Mouse (Mus musculus) neural tube, embryonic 13.5 days (tissue): Measurements from ENCODE around the gene Shd. TPM values are rescaled to one million over a fixed set of nuclear protein-coding genes. Genes with fewer than 3 reads are reported as not detected.
"Not testable (repeated sequence)": the region's sequence is repeated elsewhere in the genome, so short reads cannot be mapped to it uniquely, and the experiment has no call there.

ENCODE experiments used
- ATAC-seq: fragments of 200-750 bp; cut with Nextera tagmentation; 2 replicates; pipeline ENCODE4 v1.8.0; 2017; ENCODE audit warnings: low read depth, mild to moderate bottlenecking, moderate TSS enrichment, moderate library complexity
- H3K27ac ChIP-seq: fragments of 300-500 bp; sonication (generic); replicated peaks from 2 replicates; pipeline ENCODE4 v1.5.1; 2015; ENCODE audit warnings: moderate library complexity, mild to moderate bottlenecking, inconsistent platforms
- H3K27me3 ChIP-seq: fragments of 300-500 bp; sonication (generic); 2 replicates; pipeline ENCODE4 v1.6.1; 2015; ENCODE audit warnings: mild to moderate bottlenecking, inconsistent platforms
- H3K36me3 ChIP-seq: fragments of 300-500 bp; sonication (generic); 2 replicates; pipeline ENCODE4 v1.6.1; 2015; ENCODE audit warnings: mild to moderate bottlenecking, inconsistent platforms
- H3K4me1 ChIP-seq: fragments of 300-500 bp; sonication (generic); replicated peaks from 2 replicates; pipeline ENCODE4 v1.6.1; 2015; ENCODE audit warnings: inconsistent platforms
- H3K4me2 ChIP-seq: fragments of 300-500 bp; sonication (generic); 2 replicates; pipeline ENCODE4 v1.6.1; 2015; ENCODE audit warnings: inconsistent platforms, mild to moderate bottlenecking, moderate library complexity
- H3K4me3 ChIP-seq: fragments of 300-500 bp; sonication (generic); 2 replicates; pipeline ENCODE4 v1.5.1; 2015; ENCODE audit warnings: mild to moderate bottlenecking, inconsistent platforms
- H3K9ac ChIP-seq: fragments of 300-500 bp; sonication (generic); 2 replicates; pipeline ENCODE4 v1.6.1; 2015; ENCODE audit warnings: moderate library complexity, mild to moderate bottlenecking, inconsistent platforms
- H3K9me3 ChIP-seq: fragments of 300-500 bp; sonication (generic); 2 replicates; pipeline ENCODE4 v1.6.1; 2016; ENCODE audit warnings: inconsistent platforms
- WGBS: fragments of 180-500 bp; shearing (Covaris S2); methylation state at CpG from one replicate; pipeline ENCODE4 v1.1.7; 2015; 5-methylcytosine and 5-hydroxymethylcytosine counted together
- polyA plus RNA-seq: library from polyadenylated mRNA; unstranded; fragments of >200 nt; fragmentation: Nextera tagmentation; extraction: Ambion mirVana; gene quantifications from 2 replicates; pipeline ENCODE4 v1.2.1, GENCODE M21; 2015

Gene Shd
- polyA plus RNA-seq, result 150 and 161 TPM in 2 replicates

DNA sequence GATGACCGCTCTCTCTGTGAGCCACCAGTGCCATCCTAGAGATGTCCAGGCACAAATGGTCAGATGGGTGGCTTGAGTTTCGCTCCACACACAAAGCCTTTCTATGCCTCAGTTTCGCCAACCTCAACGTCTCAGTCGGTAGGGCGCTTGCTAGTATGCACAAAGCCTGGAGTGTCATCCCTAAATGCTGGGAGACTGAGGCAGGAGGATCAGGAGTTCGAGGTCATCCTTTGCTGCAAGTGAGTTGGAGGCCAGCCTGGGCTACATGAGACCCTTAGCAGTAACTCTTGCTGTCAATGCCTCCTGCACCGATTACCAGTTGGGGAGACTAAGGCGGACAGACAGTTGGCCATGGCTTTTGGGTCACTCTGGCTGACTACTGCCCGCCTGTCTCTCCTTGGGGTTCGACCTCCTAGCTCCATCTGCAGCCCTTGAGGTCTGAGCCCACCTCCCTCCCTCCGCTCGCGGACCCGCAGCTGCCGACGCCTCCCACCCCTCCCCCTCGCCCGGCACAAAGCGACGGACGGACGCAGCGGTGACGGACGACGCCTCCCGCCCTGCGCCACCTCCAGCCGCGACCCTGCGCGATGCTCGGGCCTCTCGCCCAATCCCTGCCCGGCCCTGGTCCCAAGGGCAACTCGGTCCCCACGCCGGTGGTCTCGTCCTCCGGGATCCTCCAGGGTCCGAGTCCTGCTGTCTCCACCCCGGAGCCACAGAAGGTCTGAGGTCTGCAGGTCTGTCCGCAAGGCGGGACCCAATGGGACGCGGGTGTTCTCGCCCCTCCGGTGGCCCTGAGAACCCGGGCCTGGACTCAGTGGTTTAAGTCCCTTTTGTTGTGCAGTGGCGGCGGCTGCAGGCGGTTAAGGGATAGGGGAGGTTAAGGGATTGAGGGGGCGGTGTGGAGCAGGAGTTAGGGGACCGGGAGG lies at the start of gene Shd:
Shd (plus strand) TSS at position 502 of the 926 bp plus-strand sequence.
- Histone ChIP-seq H3K4me1 (peaks cover 62% of the 10 kb centered on the region), H3K9me3 (no peaks in the 10 kb centered on the region), H3K27ac (peak within 1 kb of the TSS; percentile 93), H3K36me3 (peaks cover 52% of the 10 kb centered on the region), H3K9ac (peak within 1 kb of the TSS; percentile 96), H3K4me3 (peak within 1 kb of the TSS; percentile 69), H3K27me3 (no peaks in the 10 kb centered on the region), H3K4me2 (peak within 1 kb of the TSS; percentile 88)
- 7% methylated on average over 54 of the region's 55 CpGs for WGBS
- ATAC-seq, result peak; percentile 59

DNA sequence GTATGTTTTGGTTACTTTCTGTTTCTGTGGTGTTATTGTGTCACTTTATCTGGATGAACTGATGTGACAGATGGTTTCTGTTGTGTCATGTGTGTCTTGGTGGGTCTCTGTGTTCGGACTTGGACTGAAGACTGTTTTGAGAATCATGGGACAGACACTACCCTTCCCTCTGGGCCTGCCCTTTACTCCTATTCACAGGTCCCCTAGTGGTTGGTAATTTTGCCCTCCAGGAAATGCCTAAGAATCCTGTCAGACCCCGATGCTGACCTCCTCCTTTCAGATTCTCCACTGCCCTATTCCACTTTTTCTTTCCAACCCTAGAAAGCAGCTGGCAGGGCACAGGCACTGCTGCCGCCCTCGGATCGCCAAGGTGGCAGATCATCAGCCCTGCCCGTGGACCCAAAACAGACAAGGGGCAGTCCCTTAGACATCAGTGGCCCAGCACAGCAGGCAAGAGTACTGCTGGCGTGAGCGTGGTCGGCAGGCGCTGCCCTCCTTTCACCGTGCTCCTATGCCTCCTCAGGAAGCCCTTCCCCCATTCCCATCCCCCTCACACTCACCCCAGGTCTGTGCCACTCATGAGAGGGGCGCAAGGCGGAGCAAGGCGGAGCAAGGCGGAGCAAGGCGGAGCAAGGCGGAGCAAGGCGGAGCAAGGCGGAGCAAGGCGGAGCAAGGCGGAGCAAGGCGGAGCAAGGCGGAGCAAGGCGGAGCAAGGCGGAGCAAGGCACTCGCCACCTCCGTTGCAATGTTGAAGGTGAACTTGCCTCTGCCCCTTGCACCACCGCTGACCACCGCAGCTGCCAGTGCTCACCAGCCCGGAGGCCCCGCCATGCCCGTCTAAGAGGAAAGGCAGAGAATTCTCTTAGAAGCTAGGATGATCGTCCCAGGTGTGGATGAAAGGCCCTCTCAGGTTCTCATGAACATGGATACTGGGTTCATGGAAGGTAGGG lies 38.4 kb upstream of the Shd start:
- peak overlapping the region; percentile 83 for H3K9ac ChIP-seq
- peak overlapping the region; percentile 60 for H3K4me3 ChIP-seq
- H3K4me2 ChIP-seq, result peak overlapping the region; percentile 66
- H3K36me3 ChIP-seq, result no peaks in the 10 kb centered on the region
- peak; percentile 99 for ATAC-seq
- H3K27me3 ChIP-seq, result no peaks in the 10 kb centered on the region
- peaks cover 4% of the 10 kb centered on the region for H3K4me1 ChIP-seq
- peak overlapping the region; percentile 86 for H3K27ac ChIP-seq
- no peaks in the 10 kb centered on the region for H3K9me3 ChIP-seq
- WGBS, result 1% methylated on average over 33 of the region's 33 CpGs

DNA sequence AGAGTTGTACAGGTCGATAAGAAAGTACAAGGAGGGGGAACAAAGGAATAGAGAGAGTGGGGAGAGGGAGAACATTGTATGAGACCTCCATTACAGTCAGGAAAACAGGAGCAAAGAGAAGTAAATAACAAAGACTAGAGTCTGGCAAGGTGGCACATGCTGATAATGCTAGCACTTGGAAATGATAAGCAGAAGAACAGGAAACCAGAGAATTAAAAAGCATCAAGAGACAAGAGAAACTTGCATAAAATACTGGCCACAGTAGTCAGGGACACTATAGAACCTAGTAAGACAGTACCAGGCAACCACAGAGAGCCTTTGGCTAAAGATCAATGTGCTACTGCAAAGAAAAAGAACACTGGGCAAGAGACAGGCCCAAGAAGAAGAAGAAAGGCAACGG lies 37.6 kb upstream of the Shd start:
- Histone ChIP-seq H3K27ac (no peak overlapping the region), H3K36me3 (no peaks in the 10 kb centered on the region), H3K4me3 (peak overlapping the region; percentile 60), H3K9ac (peak overlapping the region; percentile 71; the same call in 1 of the 2 replicates), H3K27me3 (no peaks in the 10 kb centered on the region), H3K4me1 (peaks cover 4% of the 10 kb centered on the region), H3K9me3 (peaks cover 6% of the 10 kb centered on the region; the same call in 1 of the 2 replicates), H3K4me2 (peak overlapping the region; percentile 66)
- no peak for ATAC-seq
- WGBS, result 69% methylated on average over 2 of the region's 2 CpGs

DNA sequence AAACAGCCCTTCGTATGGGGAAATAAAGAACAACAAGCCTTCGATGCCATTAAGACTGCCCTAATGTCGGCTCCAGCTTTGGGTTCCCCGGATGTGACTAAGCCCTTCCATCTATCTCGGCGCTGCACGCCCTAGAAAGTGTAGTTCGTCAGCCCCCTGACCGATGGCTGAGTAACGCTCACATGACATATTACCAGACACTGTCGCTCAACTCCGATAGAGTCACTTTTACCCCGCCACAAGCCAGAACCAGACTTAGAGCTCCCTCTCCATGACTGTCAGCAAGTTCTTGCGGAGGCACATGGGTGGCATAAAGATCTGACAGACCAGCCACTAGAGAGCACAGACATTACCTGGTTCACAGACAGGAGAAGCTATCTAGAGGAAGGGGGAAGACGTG lies 37.1 kb upstream of the Shd start:
- 93% methylated on average over 15 of the region's 15 CpGs for WGBS
- H3K36me3 ChIP-seq, result peaks cover 3% of the 10 kb centered on the region; the same call in 1 of the 2 replicates
- H3K4me2 ChIP-seq, result no peak overlapping the region; the same call in 1 of the 2 replicates
- peaks cover 4% of the 10 kb centered on the region for H3K4me1 ChIP-seq
- no peak for ATAC-seq
- H3K9ac ChIP-seq, result no peak overlapping the region
- H3K9me3 ChIP-seq, result peaks cover 9% of the 10 kb centered on the region
- H3K4me3 ChIP-seq, result no peak overlapping the region
- H3K27me3 ChIP-seq, result no peaks in the 10 kb centered on the region
- no peak overlapping the region for H3K27ac ChIP-seq

DNA sequence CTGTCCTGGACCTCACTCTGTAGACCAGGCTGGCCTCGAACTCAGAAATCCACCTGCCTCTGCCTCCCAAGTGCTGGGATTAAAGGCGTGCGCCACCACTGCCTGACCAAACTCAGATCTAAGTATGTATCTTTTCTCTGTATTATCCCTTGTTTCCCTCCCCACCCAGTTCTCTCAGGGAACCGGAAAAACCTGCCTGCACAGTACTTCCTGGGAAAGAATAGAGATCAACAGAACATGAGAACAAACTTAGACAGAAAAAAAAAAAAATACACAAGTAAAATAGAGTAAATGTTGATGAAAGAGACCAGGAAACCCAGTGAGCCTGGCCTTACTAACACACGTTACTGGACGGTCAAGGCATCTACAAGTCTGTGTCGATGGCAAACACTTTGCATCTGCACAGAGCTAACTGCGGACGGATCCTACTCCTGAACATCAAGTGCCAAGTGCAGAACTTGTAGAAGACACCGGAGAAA lies 25.8 kb upstream of the Shd start:
- H3K27ac ChIP-seq, result peak overlapping the region; percentile 94
- H3K36me3 ChIP-seq, result peaks cover 12% of the 10 kb centered on the region
- ATAC-seq, H3K27me3 ChIP-seq, H3K9me3 ChIP-seq: not testable (repeated sequence)
- H3K4me1 ChIP-seq, result peaks cover 11% of the 10 kb centered on the region; the same call in 1 of the 2 replicates
- H3K9ac ChIP-seq, result peak overlapping the region; percentile 75
- H3K4me3 ChIP-seq, result peak overlapping the region; percentile 48
- H3K4me2 ChIP-seq, result peak overlapping the region; percentile 74
- 37% methylated on average over 10 of the region's 10 CpGs for WGBS

DNA sequence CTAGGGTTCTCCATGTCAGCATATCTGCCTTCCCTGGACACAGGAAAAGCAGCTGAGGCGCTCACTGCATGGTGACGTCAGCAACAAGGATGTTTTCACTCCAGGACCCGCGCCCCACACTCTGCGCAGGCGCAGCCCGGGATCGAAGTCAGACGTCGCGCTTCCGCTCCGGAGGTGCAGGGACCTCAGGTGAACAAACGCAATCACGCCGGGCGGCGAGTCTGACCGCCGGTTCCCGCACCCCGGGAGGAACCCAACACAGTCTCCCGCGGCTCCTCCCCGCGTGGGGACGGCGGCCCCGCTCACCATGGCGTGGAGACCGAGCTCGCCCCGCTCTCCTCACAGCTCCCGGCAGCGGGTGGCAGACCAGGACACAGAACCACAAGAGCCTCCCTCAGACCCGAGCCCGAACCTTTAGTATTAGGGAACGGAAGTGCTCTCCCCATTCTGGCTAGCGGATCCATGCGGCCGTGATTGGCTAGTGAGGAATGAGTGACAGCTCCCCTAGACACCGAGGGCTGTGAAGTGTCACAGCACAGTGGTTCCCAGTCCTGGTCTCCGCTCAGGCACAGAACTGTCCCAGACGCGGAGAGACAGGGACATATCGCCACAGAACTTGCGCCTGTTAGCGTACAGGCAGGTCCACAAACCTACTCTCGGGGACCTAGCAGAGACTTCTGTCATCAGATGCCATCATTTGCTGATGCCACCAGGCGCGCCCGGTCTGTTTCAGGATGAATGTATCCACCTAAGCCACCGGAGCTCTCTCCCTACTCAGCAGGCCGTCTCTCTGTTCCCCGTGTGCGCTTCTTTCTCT lies 25.2 kb upstream of the Shd start:
- Histone ChIP-seq H3K9ac (peak overlapping the region; percentile 75), H3K4me2 (peak overlapping the region; percentile 74), H3K27ac (peak overlapping the region; percentile 94), H3K4me1 (peaks cover 11% of the 10 kb centered on the region; the same call in 1 of the 2 replicates), H3K4me3 (peak overlapping the region; percentile 48)
- H3K9me3 ChIP-seq, H3K27me3 ChIP-seq, H3K36me3 ChIP-seq: not testable (repeated sequence)
- under 1% methylated on average over 56 of the region's 56 CpGs for WGBS
- peak; percentile 99 for ATAC-seq

DNA sequence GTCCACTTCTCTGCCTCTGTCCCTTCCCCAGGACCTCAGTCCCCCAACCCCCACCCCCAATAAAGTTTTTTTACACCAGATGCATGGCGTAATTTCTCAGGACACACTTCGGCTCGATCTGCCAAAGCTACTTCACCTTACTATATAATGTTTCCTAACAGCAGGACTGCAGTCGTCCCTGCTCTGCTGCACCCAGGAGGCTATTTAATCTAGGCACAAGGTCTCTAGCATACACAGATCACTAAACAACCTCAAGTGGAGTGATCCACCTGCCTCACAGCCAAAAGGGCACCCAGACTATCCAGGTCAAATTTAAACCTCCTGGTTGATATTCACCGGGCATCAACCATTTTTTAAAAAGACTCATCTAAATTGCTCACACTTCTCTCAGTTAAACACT lies 24.6 kb upstream of the Shd start:
- WGBS, result 31% methylated on average over 5 of the region's 5 CpGs
- Histone ChIP-seq H3K27me3 (peaks cover 6% of the 10 kb centered on the region; the same call in 1 of the 2 replicates), H3K27ac (peak overlapping the region; percentile 94), H3K4me3 (peak overlapping the region; percentile 48), H3K9ac (peak overlapping the region; percentile 75), H3K4me2 (peak overlapping the region; percentile 74), H3K9me3 (no peaks in the 10 kb centered on the region), H3K4me1 (peaks cover 11% of the 10 kb centered on the region; the same call in 1 of the 2 replicates), H3K36me3 (no peaks in the 10 kb centered on the region)
- 0 out of 2 replicates have a peak, but pooled peaks have one; percentile 2 for ATAC-seq

DNA sequence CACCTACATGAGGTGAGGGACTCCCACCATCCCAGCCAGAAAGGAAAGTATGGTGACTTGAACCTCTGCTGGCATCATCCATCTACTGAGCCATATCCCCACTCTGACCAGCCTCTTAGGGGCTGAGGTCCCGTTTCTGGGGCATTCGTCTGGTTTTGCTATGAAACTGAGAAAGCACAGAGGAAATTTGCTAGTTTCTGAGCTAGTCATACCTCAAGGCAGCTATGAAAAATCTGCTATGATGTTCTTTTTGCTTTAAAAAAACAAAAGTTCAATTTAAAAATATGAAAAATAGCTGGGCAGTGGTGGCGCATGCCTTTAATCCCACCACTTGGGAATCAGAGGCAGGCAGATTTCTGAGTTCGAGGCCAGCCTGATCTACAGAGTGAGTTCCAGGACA lies 21.6 kb upstream of the Shd start:
- 90% methylated on average over 4 of the region's 4 CpGs for WGBS
- H3K9me3 ChIP-seq, result no peaks in the 10 kb centered on the region
- no peak overlapping the region for H3K4me2 ChIP-seq
- no peak for ATAC-seq
- peaks cover 11% of the 10 kb centered on the region; the same call in 1 of the 2 replicates for H3K27me3 ChIP-seq
- H3K36me3 ChIP-seq, result no peaks in the 10 kb centered on the region
- no peak overlapping the region for H3K9ac ChIP-seq
- H3K4me1 ChIP-seq, result peaks cover 11% of the 10 kb centered on the region; the same call in 1 of the 2 replicates
- H3K4me3 ChIP-seq, result no peak overlapping the region
- H3K27ac ChIP-seq, result no peak overlapping the region

DNA sequence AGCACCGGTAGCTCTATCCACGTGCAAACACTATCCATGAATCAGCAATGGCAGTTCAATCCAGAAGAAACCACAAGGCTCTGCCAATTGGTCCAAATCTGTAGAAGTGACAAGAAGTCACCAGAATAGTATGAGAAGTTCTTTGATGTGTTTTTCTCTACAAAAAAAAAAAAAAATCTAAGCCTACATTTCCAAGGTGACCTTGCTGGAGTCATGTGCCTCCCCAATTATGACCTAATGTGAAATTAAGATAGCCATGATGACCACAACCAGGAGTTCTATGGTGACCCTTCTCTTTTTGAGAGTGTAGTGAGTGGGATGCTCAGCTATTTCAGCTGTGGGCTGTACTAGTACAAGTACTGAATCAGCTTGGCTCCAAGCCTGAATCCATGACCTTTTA lies 20.9 kb upstream of the Shd start, which contains the start of gene Zfp119b:
Zfp119b (minus strand) TSS at position 101 of the 400 bp plus-strand sequence.
- Histone ChIP-seq H3K27ac (no peak within 1 kb of the TSS), H3K27me3 (peaks cover 15% of the 10 kb centered on the region), H3K4me1 (peaks cover 8% of the 10 kb centered on the region; the same call in 1 of the 2 replicates), H3K4me2 (no peak within 1 kb of the TSS), H3K36me3 (no peaks in the 10 kb centered on the region), H3K4me3 (no peak within 1 kb of the TSS), H3K9me3 (no peaks in the 10 kb centered on the region), H3K9ac (no peak within 1 kb of the TSS)
- 87% methylated on average over 2 of the region's 2 CpGs for WGBS
- no peak for ATAC-seq

DNA sequence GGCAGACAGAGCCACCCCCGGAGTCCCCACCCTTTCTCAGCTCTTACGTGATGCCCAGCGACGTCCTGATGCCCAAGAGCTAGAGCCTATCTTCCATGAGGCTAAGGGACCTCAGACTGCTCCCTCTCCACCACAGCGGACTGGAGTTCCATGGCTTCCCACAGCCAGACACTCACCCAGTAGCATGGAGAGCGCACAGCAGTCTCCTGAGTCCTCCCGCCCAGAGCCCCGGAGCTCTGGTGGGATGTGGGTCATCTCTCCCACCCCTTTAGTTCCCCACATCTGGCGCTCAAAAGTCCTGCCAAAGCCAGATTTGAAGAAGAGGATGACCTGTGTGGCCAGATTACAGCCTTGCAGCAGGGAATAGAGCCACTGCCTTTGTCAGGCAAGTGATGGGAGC lies 19.7 kb upstream of the Shd start:
- 79% methylated on average over 9 of the region's 9 CpGs for WGBS
- peaks cover 27% of the 10 kb centered on the region for H3K27me3 ChIP-seq
- no peak for ATAC-seq

DNA sequence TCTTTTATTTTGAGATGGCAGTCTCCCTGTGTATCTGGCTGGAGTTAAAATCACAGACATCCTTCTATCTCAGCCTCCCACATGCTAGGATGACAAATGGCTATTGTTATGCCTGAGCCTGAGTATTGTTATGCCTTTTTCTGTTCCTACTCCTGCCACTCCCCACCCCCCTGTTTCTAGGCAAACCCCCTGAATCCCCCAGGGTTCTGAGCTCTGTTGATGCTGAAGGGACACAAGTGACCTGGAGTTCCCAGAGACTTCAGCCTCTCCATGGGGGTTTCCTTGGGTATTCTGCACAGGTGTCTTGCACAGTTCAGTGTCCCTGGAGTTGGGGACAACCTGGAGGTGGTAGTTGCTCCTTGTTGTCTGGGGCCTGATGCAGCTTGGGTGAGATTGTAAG lies 18.2 kb upstream of the Shd start:
- Histone ChIP-seq H3K4me2 (no peak overlapping the region), H3K4me3 (no peak overlapping the region), H3K9me3 (no peaks in the 10 kb centered on the region), H3K27ac (no peak overlapping the region), H3K36me3 (no peaks in the 10 kb centered on the region), H3K9ac (no peak overlapping the region), H3K27me3 (peaks cover 27% of the 10 kb centered on the region), H3K4me1 (peaks cover 15% of the 10 kb centered on the region)
- no peak for ATAC-seq

More for the DNA sequence above, 19.7 kb upstream of the Shd start:
- Histone ChIP-seq H3K4me3 (no peak overlapping the region), H3K27ac (no peak overlapping the region), H3K9ac (no peak overlapping the region), H3K36me3 (no peaks in the 10 kb centered on the region), H3K4me2 (no peak overlapping the region), H3K4me1 (peaks cover 6% of the 10 kb centered on the region; the same call in 1 of the 2 replicates), H3K9me3 (no peaks in the 10 kb centered on the region)
